Mouse (Mus musculus): Measurements from ENCODE around the gene Tbc1d2b. TPM values are rescaled to one million over a fixed set of nuclear protein-coding genes. Genes with fewer than 3 reads are reported as not detected.

The Tbc1d2b gene
- polyA plus RNA-seq, 1 experiment from 2014 or later = 5.8 TPM

DNA sequence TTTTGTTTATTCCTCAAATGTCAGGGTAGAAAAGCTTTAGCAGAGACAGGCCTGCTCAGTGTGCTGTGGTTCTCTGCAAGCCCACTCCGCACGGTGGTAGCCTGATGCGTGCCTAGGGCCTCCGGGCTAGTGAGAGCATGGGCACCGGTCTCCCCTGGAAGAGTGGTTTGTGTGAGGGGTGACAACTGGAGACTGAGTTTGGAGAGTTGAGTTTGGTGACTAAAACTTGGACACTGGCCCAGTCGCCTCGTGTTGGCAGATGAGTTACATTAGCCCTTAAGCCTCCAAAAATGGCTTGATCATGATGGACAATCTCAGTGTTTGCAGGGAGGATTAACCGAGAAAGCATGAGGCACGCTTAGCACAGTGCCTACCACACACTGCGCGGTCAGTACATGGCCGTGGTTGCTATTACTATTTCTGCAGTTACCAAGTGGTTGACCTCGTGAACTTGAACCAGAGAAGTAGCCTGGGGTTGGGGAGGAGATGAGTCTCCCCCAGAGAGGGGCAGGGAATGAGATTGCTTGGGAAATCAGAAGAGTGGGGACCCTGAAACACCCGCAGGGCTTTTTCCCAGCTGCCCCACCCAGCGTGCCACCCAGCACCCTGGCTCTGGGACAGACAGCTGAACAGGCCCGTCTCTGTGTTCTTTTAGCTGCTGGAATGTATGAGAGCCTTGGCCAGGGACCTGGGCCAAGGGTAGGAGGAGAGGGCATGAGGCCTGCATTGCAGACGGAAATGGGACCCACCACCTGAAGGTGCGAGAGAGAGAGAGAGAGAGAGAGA lies 87.8 kb downstream of the Tbc1d2b start:
- H3K36me3 ChIP-seq (ENCODE audit: control insufficient read depth, insufficient read depth, low read length) = peaks cover 16% of the 10 kb centered on the region
- no peak for ATAC-seq (ENCODE audit: low read depth)

DNA sequence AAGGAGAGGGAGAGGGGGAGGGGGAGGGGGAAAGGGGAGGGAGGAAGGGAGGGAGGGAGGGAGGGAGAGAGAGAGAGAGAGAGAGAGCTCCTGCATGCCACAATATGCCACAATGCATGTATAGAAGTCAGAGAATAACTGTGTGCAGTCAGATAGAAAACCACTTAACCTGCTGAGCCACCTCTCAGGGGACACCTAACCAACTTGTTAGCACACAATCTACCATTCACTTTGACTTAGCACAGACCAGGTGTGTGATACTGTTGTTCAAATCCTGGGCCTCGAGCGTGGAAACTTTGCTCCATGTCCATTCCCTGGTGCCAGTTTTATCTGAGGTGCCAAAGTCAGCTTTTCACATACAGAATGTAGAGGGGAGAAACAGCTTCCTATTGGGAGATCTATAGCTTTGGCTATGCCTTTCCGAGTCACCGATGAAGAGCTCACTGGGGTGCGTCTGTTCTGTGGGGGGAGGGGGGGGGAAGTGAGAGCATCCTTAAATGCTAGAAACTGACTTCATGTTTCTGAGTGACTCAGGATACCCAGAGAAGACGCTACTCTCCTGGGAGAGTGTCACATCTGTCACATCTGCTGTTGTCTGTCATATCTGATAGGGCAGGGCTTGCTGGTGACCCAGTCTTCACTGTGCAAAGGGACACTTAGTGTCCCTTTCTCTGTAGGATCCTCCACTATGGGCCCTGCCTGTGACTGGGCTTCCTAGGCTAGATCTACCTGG lies 88.8 kb downstream of the Tbc1d2b start:
- no peak for ATAC-seq (ENCODE audit: low read depth)

More for the DNA sequence above, 87.8 kb downstream of the Tbc1d2b start:
- no peaks in the 10 kb centered on the region for H3K27me3 ChIP-seq (ENCODE audit: control insufficient read depth, insufficient read depth, low read length)
- H3K4me1 ChIP-seq (ENCODE audit: control insufficient read depth, insufficient read depth, low read length) = no peaks in the 10 kb centered on the region
- H3K9ac ChIP-seq (replicated peaks; ENCODE audit: low read depth, low read length) = no peak overlapping the region
- no peak overlapping the region for H3K27ac ChIP-seq (ENCODE audit: low read depth, low read length)
- no peaks in the 10 kb centered on the region for H3K9me3 ChIP-seq (ENCODE audit: control insufficient read depth, low read length)
- WGBS = 88% methylated on average over 18 of the region's 18 CpGs
- no peak overlapping the region for H3K4me2 ChIP-seq (ENCODE audit: low read depth, low read length)
- H3K4me3 ChIP-seq (ENCODE audit: low read depth, low read length) = no peak overlapping the region

DNA sequence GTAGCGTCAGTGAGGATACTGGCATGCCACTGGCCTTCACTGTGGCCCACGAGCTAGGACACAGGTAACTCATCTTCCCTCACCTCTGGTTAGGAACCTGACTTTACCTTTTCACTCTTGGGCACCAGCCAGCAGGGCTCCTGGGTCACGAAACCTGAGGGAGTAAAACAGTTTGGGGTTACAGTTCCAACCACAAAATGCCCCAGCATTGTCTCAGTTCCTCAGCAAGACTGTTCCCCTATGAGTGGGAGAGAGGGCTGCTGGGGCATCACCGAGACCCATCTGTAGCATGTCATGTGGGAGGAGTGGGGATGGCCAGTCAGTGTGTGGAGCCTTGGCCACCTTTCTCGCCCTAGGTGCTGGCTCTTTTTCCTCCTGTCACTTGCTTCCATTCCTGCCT lies 91.2 kb downstream of the Tbc1d2b start:
- H3K4me1 ChIP-seq (ENCODE audit: control insufficient read depth, insufficient read depth, low read length) = no peaks in the 10 kb centered on the region
- H3K4me3 ChIP-seq (ENCODE audit: low read depth, low read length) = no peak overlapping the region
- peaks cover 16% of the 10 kb centered on the region for H3K36me3 ChIP-seq (ENCODE audit: control insufficient read depth, insufficient read depth, low read length)
- ATAC-seq (ENCODE audit: low read depth) = no peak
- no peak overlapping the region for H3K27ac ChIP-seq (ENCODE audit: low read depth, low read length)
- no peak overlapping the region for H3K9ac ChIP-seq (replicated peaks; ENCODE audit: low read depth, low read length)
- 90% methylated on average over 5 of the region's 5 CpGs for WGBS
- no peak overlapping the region for H3K4me2 ChIP-seq (ENCODE audit: low read depth, low read length)
- H3K9me3 ChIP-seq (ENCODE audit: control insufficient read depth, low read length) = no peaks in the 10 kb centered on the region
- no peaks in the 10 kb centered on the region for H3K27me3 ChIP-seq (ENCODE audit: control insufficient read depth, insufficient read depth, low read length)

More for the DNA sequence above, 88.8 kb downstream of the Tbc1d2b start:
- Histone ChIP-seq H3K27me3 (ENCODE audit: control insufficient read depth, insufficient read depth, low read length) (no peaks in the 10 kb centered on the region), H3K27ac (ENCODE audit: low read depth, low read length) (no peak overlapping the region), H3K4me1 (ENCODE audit: control insufficient read depth, insufficient read depth, low read length) (no peaks in the 10 kb centered on the region), H3K4me2 (ENCODE audit: low read depth, low read length) (no peak overlapping the region), H3K9me3 (ENCODE audit: control insufficient read depth, low read length) (no peaks in the 10 kb centered on the region), H3K4me3 (ENCODE audit: low read depth, low read length) (no peak overlapping the region), H3K36me3 (ENCODE audit: control insufficient read depth, insufficient read depth, low read length) (peaks cover 10% of the 10 kb centered on the region; the same call in 1 of the 2 replicates), H3K9ac (replicated peaks; ENCODE audit: low read depth, low read length) (no peak overlapping the region)
- whole genome bisulfite sequencing = 83% methylated on average over 6 of the region's 6 CpGs

DNA sequence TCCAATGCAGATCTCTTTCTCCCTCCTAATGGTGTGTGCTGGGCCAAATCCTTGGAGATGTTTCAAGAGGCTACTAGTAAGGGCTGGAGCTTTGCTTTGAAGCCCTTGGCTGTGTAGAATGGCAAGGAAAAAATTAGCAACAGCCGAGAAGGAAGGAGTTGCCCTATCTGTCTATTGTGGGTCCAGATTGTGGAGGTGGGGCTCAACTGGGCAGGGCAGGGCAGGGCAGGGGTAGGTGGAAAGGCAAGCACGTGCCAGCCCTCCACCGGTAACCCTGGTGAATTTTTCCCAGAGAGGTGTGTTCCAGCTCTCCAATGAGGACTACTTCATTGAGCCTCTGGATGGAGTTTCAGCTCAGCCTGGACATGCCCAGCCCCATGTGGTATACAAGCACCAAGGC lies 97.3 kb downstream of the Tbc1d2b start:
- Histone ChIP-seq H3K4me3 (ENCODE audit: low read depth, low read length) (no peak overlapping the region), H3K27ac (ENCODE audit: low read depth, low read length) (no peak overlapping the region), H3K9ac (replicated peaks; ENCODE audit: low read depth, low read length) (no peak overlapping the region), H3K36me3 (ENCODE audit: control insufficient read depth, insufficient read depth, low read length) (peaks cover 17% of the 10 kb centered on the region), H3K9me3 (ENCODE audit: control insufficient read depth, low read length) (no peaks in the 10 kb centered on the region), H3K4me1 (ENCODE audit: control insufficient read depth, insufficient read depth, low read length) (no peaks in the 10 kb centered on the region), H3K4me2 (ENCODE audit: low read depth, low read length) (no peak overlapping the region), H3K27me3 (ENCODE audit: control insufficient read depth, insufficient read depth, low read length) (no peaks in the 10 kb centered on the region)
- ATAC-seq (ENCODE audit: low read depth) = no peak
- 92% methylated on average over 3 of the region's 3 CpGs for WGBS

DNA sequence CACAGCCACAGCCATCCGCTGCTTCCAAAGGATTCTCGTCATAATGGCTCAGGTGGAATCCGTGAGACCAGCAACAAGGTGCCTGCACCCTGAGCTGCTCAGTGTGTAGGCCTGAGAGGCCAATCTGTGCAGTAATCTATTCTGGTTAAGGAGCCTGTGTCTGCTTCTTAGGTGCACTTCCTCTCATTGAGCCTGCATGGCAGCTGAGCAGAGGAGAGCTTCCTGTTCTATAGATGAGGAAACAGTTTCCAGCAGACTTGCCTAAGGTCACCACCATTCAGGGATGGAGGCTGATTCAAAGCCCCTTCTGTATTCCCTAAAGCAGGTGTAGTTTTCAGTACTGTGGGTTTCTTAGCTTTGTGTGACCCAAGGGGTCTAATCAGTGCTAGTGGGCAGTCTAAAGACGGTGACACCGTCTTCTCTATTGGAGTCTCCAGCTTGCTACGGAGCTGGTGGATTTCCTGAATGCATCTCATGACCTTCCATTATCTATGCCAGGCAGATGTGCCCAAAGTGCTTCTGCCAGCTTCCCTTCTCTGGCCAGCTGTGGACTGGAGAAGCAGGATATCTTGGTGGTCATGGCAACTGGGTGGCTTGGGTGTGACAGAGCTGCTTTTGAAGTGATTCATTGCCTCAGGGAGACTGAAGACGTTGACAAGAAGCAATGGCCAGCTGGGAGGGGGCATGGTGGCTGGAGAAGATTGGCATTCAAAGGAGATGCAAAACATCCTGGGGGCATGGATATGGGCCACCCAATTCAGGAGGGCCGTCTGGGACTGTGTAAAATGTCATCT lies 97.9 kb downstream of the Tbc1d2b start:
- H3K9me3 ChIP-seq (ENCODE audit: control insufficient read depth, low read length) = no peaks in the 10 kb centered on the region
- 81% methylated on average over 8 of the region's 8 CpGs for WGBS
- H3K27ac ChIP-seq (ENCODE audit: low read depth, low read length) = no peak overlapping the region
- ATAC-seq (ENCODE audit: low read depth) = no peak
- H3K4me3 ChIP-seq (ENCODE audit: low read depth, low read length) = no peak overlapping the region
- no peaks in the 10 kb centered on the region for H3K27me3 ChIP-seq (ENCODE audit: control insufficient read depth, insufficient read depth, low read length)
- no peak overlapping the region for H3K4me2 ChIP-seq (ENCODE audit: low read depth, low read length)
- no peaks in the 10 kb centered on the region for H3K4me1 ChIP-seq (ENCODE audit: control insufficient read depth, insufficient read depth, low read length)
- peaks cover 17% of the 10 kb centered on the region for H3K36me3 ChIP-seq (ENCODE audit: control insufficient read depth, insufficient read depth, low read length)
- H3K9ac ChIP-seq (replicated peaks; ENCODE audit: low read depth, low read length) = no peak overlapping the region

DNA sequence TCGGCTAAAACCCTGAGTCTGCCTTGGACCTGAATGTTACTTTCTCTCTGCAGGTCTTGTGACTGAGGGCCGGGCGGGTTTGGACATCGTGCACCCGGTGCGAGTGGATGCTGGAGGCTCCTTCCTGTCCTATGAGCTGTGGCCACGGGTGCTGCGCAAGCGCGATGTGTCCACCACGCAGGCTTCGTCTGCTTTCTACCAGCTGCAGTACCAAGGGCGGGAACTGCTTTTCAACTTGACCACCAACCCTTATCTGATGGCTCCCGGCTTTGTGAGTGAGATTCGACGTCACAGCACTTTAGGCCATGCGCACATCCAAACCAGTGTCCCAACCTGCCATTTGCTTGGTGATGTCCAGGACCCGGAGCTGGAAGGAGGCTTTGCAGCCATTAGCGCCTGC lies 99.2 kb downstream of the Tbc1d2b start:
- WGBS = 99% methylated on average over 19 of the region's 19 CpGs
- Histone ChIP-seq H3K9ac (replicated peaks; ENCODE audit: low read depth, low read length) (no peak overlapping the region), H3K9me3 (ENCODE audit: control insufficient read depth, low read length) (no peaks in the 10 kb centered on the region), H3K27ac (ENCODE audit: low read depth, low read length) (no peak overlapping the region), H3K4me3 (ENCODE audit: low read depth, low read length) (no peak overlapping the region), H3K4me2 (ENCODE audit: low read depth, low read length) (no peak overlapping the region), H3K27me3 (ENCODE audit: control insufficient read depth, insufficient read depth, low read length) (no peaks in the 10 kb centered on the region), H3K4me1 (ENCODE audit: control insufficient read depth, insufficient read depth, low read length) (no peaks in the 10 kb centered on the region), H3K36me3 (ENCODE audit: control insufficient read depth, insufficient read depth, low read length) (peaks cover 14% of the 10 kb centered on the region)
- ATAC-seq (ENCODE audit: low read depth) = no peak

DNA sequence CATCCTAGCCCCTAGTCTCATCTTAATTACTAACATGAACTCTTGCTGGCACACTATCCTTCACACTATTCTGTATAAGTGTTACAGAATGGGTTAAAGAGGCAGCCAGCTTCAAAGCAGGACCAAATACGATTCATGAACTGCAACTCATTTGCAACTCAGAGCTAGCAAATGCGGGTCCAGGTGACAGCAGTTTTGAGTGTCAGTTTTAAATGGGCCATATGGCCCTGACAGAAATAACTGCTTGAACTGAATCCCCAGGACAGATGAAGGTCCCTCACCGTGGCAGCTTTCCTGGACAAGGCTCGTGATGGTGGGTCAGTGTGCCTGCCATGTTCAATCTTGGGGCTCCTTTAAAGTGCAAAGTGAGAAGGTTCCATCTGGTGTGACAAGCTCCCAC lies 100.6 kb downstream of the Tbc1d2b start:
- Histone ChIP-seq H3K27me3 (ENCODE audit: control insufficient read depth, insufficient read depth, low read length) (no peaks in the 10 kb centered on the region), H3K4me2 (ENCODE audit: low read depth, low read length) (no peak overlapping the region), H3K9me3 (ENCODE audit: control insufficient read depth, low read length) (no peaks in the 10 kb centered on the region), H3K27ac (ENCODE audit: low read depth, low read length) (no peak overlapping the region), H3K4me3 (ENCODE audit: low read depth, low read length) (no peak overlapping the region), H3K9ac (replicated peaks; ENCODE audit: low read depth, low read length) (no peak overlapping the region), H3K36me3 (ENCODE audit: control insufficient read depth, insufficient read depth, low read length) (peaks cover 13% of the 10 kb centered on the region), H3K4me1 (ENCODE audit: control insufficient read depth, insufficient read depth, low read length) (no peaks in the 10 kb centered on the region)
- 64% methylated on average over 4 of the region's 4 CpGs for WGBS
- ATAC-seq (ENCODE audit: low read depth) = no peak

DNA sequence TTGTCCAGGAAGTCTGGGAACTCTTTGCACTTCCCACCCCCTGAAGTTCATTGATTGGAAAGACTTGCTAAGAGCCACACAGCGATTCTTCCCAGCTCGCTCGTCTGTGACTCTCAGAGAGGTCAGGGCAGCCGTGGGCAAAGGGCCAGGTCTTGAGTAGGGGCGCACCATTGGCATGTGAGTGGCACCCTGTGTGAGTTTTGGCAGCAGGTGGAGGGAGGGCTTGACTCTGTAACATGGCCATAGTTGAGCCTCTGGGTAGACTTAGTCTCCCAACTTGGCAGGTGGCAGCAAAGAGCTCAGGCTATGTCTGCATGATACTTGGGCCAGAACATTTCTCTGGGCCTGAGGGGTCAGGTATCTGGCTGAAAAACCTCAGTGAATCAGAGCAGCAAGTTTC lies 104.0 kb downstream of the Tbc1d2b start:
- no peak overlapping the region for H3K4me3 ChIP-seq (ENCODE audit: low read depth, low read length)
- no peak for ATAC-seq (ENCODE audit: low read depth)
- H3K9me3 ChIP-seq (ENCODE audit: control insufficient read depth, low read length) = no peaks in the 10 kb centered on the region
- H3K27me3 ChIP-seq (ENCODE audit: control insufficient read depth, insufficient read depth, low read length) = no peaks in the 10 kb centered on the region
- 80% methylated on average over 5 of the region's 5 CpGs for WGBS
- no peak overlapping the region for H3K27ac ChIP-seq (ENCODE audit: low read depth, low read length)
- no peaks in the 10 kb centered on the region for H3K36me3 ChIP-seq (ENCODE audit: control insufficient read depth, insufficient read depth, low read length)
- peaks cover 14% of the 10 kb centered on the region; the same call in 1 of the 2 replicates for H3K4me1 ChIP-seq (ENCODE audit: control insufficient read depth, insufficient read depth, low read length)
- no peak overlapping the region for H3K4me2 ChIP-seq (ENCODE audit: low read depth, low read length)
- H3K9ac ChIP-seq (replicated peaks; ENCODE audit: low read depth, low read length) = no peak overlapping the region

Data from neural tube, embryonic 14.5 days (tissue).